Mouse (Mus musculus) liver, embryonic 14.5 days (tissue): ENCODE measurements around the gene Gm44579.

Experiments
- CTCF ChIP-seq: IDR thresholded peaks from 2 replicates; pipeline ENCODE4 v1.5.1; 2016; ENCODE audit warnings: antibody characterized with exemption, low read depth, control low read depth
- EP300 ChIP-seq: IDR thresholded peaks from 2 replicates; pipeline ENCODE4 v1.6.1; 2016; ENCODE audit warnings: antibody characterized with exemption, low read depth

DNA sequence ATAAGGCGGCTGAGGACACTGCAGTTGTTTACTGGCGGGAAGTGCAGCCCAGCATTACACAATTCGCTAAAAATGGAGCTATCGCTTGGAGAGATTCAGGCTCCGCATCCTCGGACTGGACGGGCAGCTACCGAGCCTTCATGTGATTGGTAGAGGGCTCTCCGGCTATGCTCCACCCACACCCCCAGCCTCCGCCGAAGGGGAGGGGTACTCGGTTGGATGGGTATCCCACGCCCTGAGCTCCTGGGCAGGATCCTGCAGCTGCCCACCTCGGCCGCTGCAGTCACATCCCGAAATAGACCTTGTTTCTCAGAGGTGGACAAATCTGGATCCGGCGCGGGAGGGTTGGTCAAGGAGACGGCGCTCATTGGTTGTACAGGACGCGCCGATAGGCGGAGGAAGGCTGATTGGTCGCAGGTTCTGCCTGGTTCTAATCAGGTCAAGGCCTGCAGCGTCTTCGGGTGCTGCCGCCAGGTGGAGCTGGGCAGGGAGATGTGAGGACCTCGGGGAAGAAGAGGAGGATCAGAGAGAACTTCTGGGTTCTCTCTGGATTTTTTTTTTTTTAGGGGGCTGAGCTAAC is 39.6 kb downstream of the Gm44579 start:
- TF ChIP-seq EP300 (no peak), CTCF (peak; percentile 84)
